Mouse (Mus musculus): ENCODE data around the gene Paf1. TPM values are rescaled to one million over a fixed set of nuclear protein-coding genes. Genes with fewer than 3 reads are reported as not detected.

Gene Paf1
- polyA plus RNA-seq, 2 experiments, result 15.0 to 40.4 TPM

- no peaks in the 10 kb centered on the region for H3K27me3 ChIP-seq (ENCODE audit: control insufficient read depth, insufficient read depth, low read length)
- ATAC-seq (ENCODE audit: insufficient read depth) (no peak), DNase-seq (ENCODE audit: low read depth in 3 of 3, low spot score in 3 of 3) (no peak)
- H3K36me3 ChIP-seq (replicated peaks; ENCODE audit: control insufficient read depth, insufficient read depth, low read depth), result peaks cover 59% of the 10 kb centered on the region
- H3K27ac ChIP-seq, result no peak overlapping the region
- H3K4me1 ChIP-seq (replicated peaks; ENCODE audit: control insufficient read depth in 2 of 2, insufficient read depth in 2 of 2, low read length in 1 of 2), result no peaks in the 10 kb centered on the region
- 89% methylated on average over 2 of the region's 2 CpGs for WGBS (ENCODE audit: insufficient replicate concordance)
- H3K9me3 ChIP-seq (ENCODE audit: control insufficient read depth, low read length), result no peaks in the 10 kb centered on the region
- H3K4me2 ChIP-seq (ENCODE audit: low read depth), result no peak overlapping the region
- TF ChIP-seq CTCF (IDR thresholded peaks at IDR 0.05; ENCODE audit: low read depth) (no peak), EP300 (IDR thresholded peaks at IDR 0.05; ENCODE audit: low read depth) (no peak)
- H3K9ac ChIP-seq (replicated peaks), result no peak overlapping the region
- H3K4me3 ChIP-seq (ENCODE audit: insufficient read depth in 1 of 2, low read depth in 2 of 2, low read length in 2 of 2), result no peak overlapping the region
These were observed 26.7 kb downstream of the Paf1 start for GRCm38 (mm10) chr7:28419416-28419815.

- Histone ChIP-seq H3K4me1 (replicated peaks; ENCODE audit: control insufficient read depth in 2 of 2, insufficient read depth in 2 of 2, low read length in 1 of 2) (no peaks in the 10 kb centered on the region), H3K4me2 (ENCODE audit: low read depth) (no peak overlapping the region), H3K9ac (replicated peaks) (no peak overlapping the region), H3K9me3 (ENCODE audit: control insufficient read depth, low read length) (no peaks in the 10 kb centered on the region), H3K36me3 (replicated peaks; ENCODE audit: control insufficient read depth, insufficient read depth, low read depth) (peaks cover 49% of the 10 kb centered on the region), H3K27me3 (ENCODE audit: control insufficient read depth, insufficient read depth, low read length) (no peaks in the 10 kb centered on the region), H3K4me3 (ENCODE audit: insufficient read depth in 1 of 2, low read depth in 2 of 2, low read length in 2 of 2) (no peak overlapping the region), H3K27ac (no peak overlapping the region)
- ATAC-seq (ENCODE audit: insufficient read depth) (no peak), DNase-seq (ENCODE audit: low read depth in 3 of 3, low spot score in 3 of 3) (no peak)
- no peak for TF ChIP-seq CTCF (IDR thresholded peaks at IDR 0.05; ENCODE audit: low read depth)
- no peak for TF ChIP-seq EP300 (IDR thresholded peaks at IDR 0.05; ENCODE audit: low read depth)
- 84% methylated on average over 1 of the region's 1 CpGs for WGBS (ENCODE audit: insufficient replicate concordance)
These were observed 30.3 kb downstream of the Paf1 start for GRCm38 (mm10) chr7:28423018-28423417.

DNA sequence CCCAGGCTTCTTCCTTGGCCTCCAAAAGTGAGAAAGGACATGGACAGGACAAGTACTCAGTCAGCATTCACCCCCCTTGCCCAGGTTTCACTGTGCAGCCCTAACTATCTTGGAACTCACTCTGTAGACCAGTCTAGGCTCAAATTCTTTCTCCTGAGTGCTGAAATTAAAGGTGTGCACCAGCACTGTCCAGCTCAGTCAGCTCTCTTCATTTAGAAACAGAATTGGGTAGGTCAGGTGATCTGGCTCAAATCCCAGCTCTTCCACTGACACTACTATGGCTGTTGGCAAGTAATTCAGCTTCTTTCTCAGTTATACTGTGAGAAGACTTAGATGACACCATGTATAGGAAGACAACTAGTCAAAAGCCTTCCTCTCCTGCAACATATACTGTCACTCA is 35.0 kb downstream of the Paf1 start:
- Histone ChIP-seq H3K9ac (replicated peaks) (no peak overlapping the region), H3K4me3 (ENCODE audit: insufficient read depth in 1 of 2, low read depth in 2 of 2, low read length in 2 of 2) (no peak overlapping the region), H3K4me1 (replicated peaks; ENCODE audit: control insufficient read depth in 2 of 2, insufficient read depth in 2 of 2, low read length in 1 of 2) (peaks cover 25 to 27% of the 10 kb centered on the region in 2 experiments), H3K36me3 (replicated peaks; ENCODE audit: control insufficient read depth, insufficient read depth, low read depth) (peaks cover 12% of the 10 kb centered on the region), H3K9me3 (ENCODE audit: control insufficient read depth, low read length) (no peaks in the 10 kb centered on the region), H3K27ac (no peak overlapping the region), H3K4me2 (ENCODE audit: low read depth) (no peak overlapping the region), H3K27me3 (ENCODE audit: control insufficient read depth, insufficient read depth, low read length) (no peaks in the 10 kb centered on the region)
- DNase-seq (ENCODE audit: low read depth in 3 of 3, low spot score in 3 of 3) (no peak), ATAC-seq (ENCODE audit: insufficient read depth) (no peak)
- TF ChIP-seq EP300 (IDR thresholded peaks at IDR 0.05; ENCODE audit: low read depth) (no peak), CTCF (IDR thresholded peaks at IDR 0.05; ENCODE audit: low read depth) (no peak)

DNA sequence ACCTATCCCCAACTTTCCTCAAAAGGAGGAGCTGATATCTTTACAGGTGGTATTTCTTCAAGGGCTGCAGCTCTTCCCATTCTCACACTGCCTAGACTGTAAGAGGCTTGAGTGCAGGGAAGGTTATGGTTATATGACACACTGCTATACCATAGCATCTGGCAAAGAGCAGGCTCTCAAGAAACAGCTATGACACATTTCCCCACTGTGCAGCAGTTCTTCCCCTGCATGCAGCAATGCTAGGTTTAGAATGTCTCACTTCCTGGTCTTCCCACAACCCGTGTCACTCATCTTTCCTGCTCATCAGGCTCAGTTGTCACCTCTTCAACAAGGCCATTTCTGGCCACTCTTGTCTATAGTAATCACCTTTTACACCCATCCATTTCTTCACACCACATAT is 37.8 kb downstream of the Paf1 start:
- no peaks in the 10 kb centered on the region for H3K9me3 ChIP-seq (ENCODE audit: control insufficient read depth, low read length)
- peaks cover 46 to 54% of the 10 kb centered on the region in 2 experiments for H3K4me1 ChIP-seq (replicated peaks; ENCODE audit: control insufficient read depth in 2 of 2, insufficient read depth in 2 of 2, low read length in 1 of 2)
- WGBS (ENCODE audit: insufficient replicate concordance), result 16% methylated on average over 1 of the region's 1 CpGs
- no peak for DNase-seq (ENCODE audit: low read depth in 3 of 3, low spot score in 3 of 3)
- no peak overlapping the region for H3K4me3 ChIP-seq (ENCODE audit: insufficient read depth in 1 of 2, low read depth in 2 of 2, low read length in 2 of 2)
- peaks cover 3% of the 10 kb centered on the region for H3K36me3 ChIP-seq (replicated peaks; ENCODE audit: control insufficient read depth, insufficient read depth, low read depth)
- no peaks in the 10 kb centered on the region for H3K27me3 ChIP-seq (ENCODE audit: control insufficient read depth, insufficient read depth, low read length)
- H3K27ac ChIP-seq, result peak overlapping the region; percentile 41
- no peak overlapping the region for H3K9ac ChIP-seq (replicated peaks)
- no peak overlapping the region for H3K4me2 ChIP-seq (ENCODE audit: low read depth)
- ATAC-seq (ENCODE audit: insufficient read depth), result no peak
- TF ChIP-seq CTCF (IDR thresholded peaks at IDR 0.05; ENCODE audit: low read depth), result no peak
- TF ChIP-seq EP300 (IDR thresholded peaks at IDR 0.05; ENCODE audit: low read depth), result no peak

- Histone ChIP-seq H3K9ac (replicated peaks) (peak overlapping the region; percentile 46), H3K36me3 (replicated peaks; ENCODE audit: control insufficient read depth, insufficient read depth, low read depth) (peaks cover 3% of the 10 kb centered on the region), H3K27me3 (ENCODE audit: control insufficient read depth, insufficient read depth, low read length) (no peaks in the 10 kb centered on the region), H3K4me3 (ENCODE audit: insufficient read depth in 1 of 2, low read depth in 2 of 2, low read length in 2 of 2) (peak overlapping the region in 1 of 2 experiments; percentile 26; a peak in 2 of 4 replicates), H3K9me3 (ENCODE audit: control insufficient read depth, low read length) (no peaks in the 10 kb centered on the region), H3K4me1 (replicated peaks; ENCODE audit: control insufficient read depth in 2 of 2, insufficient read depth in 2 of 2, low read length in 1 of 2) (peaks cover 49 to 56% of the 10 kb centered on the region in 2 experiments), H3K27ac (peak overlapping the region; percentile 78), H3K4me2 (ENCODE audit: low read depth) (peak overlapping the region; percentile 95)
- peak; percentile 48 to 63 (median 62) for DNase-seq (ENCODE audit: low read depth in 3 of 3, low spot score in 3 of 3)
- WGBS (ENCODE audit: insufficient replicate concordance), result 21% methylated on average over 2 of the region's 2 CpGs
- ATAC-seq (ENCODE audit: insufficient read depth), result 0 out of 2 replicates have a peak, but pooled peaks have one; percentile 2
- TF ChIP-seq EP300 (IDR thresholded peaks at IDR 0.05; ENCODE audit: low read depth), result peak; percentile 94
- TF ChIP-seq CTCF (IDR thresholded peaks at IDR 0.05; ENCODE audit: low read depth), result no peak
These were observed 39.5 kb downstream of the Paf1 start for GRCm38 (mm10) chr7:28432252-28432651.

All from liver, embryonic 14.5 days (tissue).